Mouse (Mus musculus) liver, embryonic 12.5 days (tissue): ENCODE data around the gene 6030468B19Rik. TPM values are rescaled to one million over a fixed set of nuclear protein-coding genes. Genes with fewer than 3 reads are reported as not detected.
"Not testable (repeated sequence)": the region's sequence is repeated elsewhere in the genome, so short reads cannot be mapped to it uniquely, and the experiment has no call there.

Experiments
- ATAC-seq: fragments of 200-750 bp; cut with Nextera tagmentation; 2 replicates; pipeline ENCODE4 v1.8.0; 2017; ENCODE audit warnings: moderate number of reproducible peaks, mild to moderate bottlenecking, moderate library complexity
- H3K27ac ChIP-seq: fragments of 300-500 bp; sonication (generic); 2 replicates; pipeline ENCODE4 v1.5.1; 2016; ENCODE audit warnings: mild to moderate bottlenecking
- H3K27me3 ChIP-seq: fragments of 300-500 bp; sonication (generic); replicated peaks from 2 replicates; pipeline ENCODE4 v1.6.1; 2016; ENCODE audit warnings: mild to moderate bottlenecking, moderate library complexity
- H3K36me3 ChIP-seq: fragments of 300-500 bp; sonication (generic); 2 replicates; pipeline ENCODE4 v1.6.1; 2016; ENCODE audit warnings: mild to moderate bottlenecking, moderate library complexity
- H3K4me1 ChIP-seq: fragments of 300-500 bp; sonication (generic); 2 replicates; pipeline ENCODE4 v1.6.1; 2016
- H3K4me2 ChIP-seq: fragments of 300-500 bp; sonication (generic); 2 replicates; pipeline ENCODE4 v1.6.1; 2016; ENCODE audit warnings: mild to moderate bottlenecking, moderate library complexity
- H3K4me3 ChIP-seq: fragments of 300-500 bp; sonication (generic); 2 replicates; pipeline ENCODE4 v1.5.1; 2016; ENCODE audit warnings: mild to moderate bottlenecking, moderate library complexity
- H3K9ac ChIP-seq: fragments of 300-500 bp; sonication (generic); 2 replicates; pipeline ENCODE4 v1.6.1; 2016; ENCODE audit warnings: mild to moderate bottlenecking, moderate library complexity
- H3K9me3 ChIP-seq: fragments of 300-500 bp; sonication (generic); replicated peaks from 2 replicates; pipeline ENCODE4 v1.6.1; 2016; ENCODE audit warnings: mild to moderate bottlenecking, moderate library complexity
- WGBS: fragments of 180-500 bp; shearing (Covaris S2); methylation state at CpG from one replicate; pipeline ENCODE4 v1.1.7; 2016; ENCODE audit not compliant: insufficient replicate concordance; 5-methylcytosine and 5-hydroxymethylcytosine counted together
- polyA plus RNA-seq: library from polyadenylated mRNA; unstranded; fragments of >200 nt; fragmentation: Nextera tagmentation; extraction: Ambion mirVana; gene quantifications from 2 replicates; pipeline ENCODE4 v1.2.1, GENCODE M21; 2016

Gene 6030468B19Rik
- polyA plus RNA-seq, 1 experiment from 2014 or later: 97.6 TPM

DNA sequence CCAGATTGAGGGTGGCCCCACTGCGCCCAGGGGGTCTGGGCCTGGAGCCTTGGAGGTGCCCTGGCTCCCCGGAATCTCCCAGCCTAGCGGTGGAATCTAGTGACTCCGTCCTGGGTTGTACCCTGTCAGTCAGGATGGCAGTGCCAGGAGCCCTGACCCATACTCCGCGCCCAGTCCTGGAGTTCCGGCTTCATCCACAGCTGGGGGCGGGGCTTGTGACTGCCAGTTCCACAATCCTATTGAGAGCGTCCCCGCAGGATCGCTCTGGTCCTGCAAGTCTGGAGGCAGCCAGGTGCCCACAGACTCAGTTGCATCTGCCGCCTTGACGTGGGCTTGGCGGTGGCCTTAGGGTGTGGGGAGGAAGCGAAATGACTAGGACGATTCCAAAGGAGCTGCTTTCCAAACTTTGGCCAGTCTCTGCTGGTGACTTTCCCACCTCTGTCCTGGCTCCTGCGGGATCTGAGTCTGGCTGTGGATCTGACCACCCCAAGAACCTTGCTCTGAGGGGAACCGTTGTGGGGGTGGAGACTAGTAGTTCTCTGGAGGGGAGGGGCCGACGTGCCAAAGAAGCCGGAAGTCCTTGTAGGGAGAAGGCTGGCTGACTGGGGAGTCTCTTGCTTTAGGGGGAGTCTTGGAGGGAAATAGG, 13.1 kb downstream of the 6030468B19Rik start:
- Histone ChIP-seq H3K4me1 (peaks cover 85% of the 10 kb centered on the region), H3K36me3 (peaks cover 77% of the 10 kb centered on the region), H3K4me3 (peak overlapping the region; percentile 85), H3K27ac (peak overlapping the region; percentile 90), H3K27me3 (no peaks in the 10 kb centered on the region), H3K9me3 (no peaks in the 10 kb centered on the region), H3K9ac (peak overlapping the region; percentile 94), H3K4me2 (peak overlapping the region; percentile 95)
- peak; percentile 74 for ATAC-seq
- WGBS: 1% methylated on average over 21 of the region's 21 CpGs

DNA sequence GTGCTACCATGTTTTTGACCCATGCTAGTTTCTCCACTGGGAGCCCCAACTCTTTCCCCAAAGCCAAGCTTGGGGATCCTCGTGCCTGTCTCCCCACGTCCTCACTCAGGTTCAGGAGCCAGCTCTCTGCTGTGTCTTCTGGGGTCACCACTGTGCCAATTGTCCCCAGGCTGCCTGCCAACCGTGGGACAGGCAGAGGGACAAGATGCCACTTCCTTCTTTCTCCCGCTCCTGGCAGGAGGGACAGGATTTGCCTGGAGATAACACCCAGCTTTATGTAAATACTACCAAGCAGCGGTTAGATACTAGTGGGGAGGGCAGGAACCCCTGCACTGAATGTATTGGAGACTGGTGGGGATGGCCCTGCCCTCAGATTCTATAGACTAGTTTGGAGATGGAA, 16.4 kb downstream of the 6030468B19Rik start:
- peak overlapping the region; percentile 63 for H3K27ac ChIP-seq
- H3K4me1 ChIP-seq: peaks cover 88% of the 10 kb centered on the region
- WGBS: 57% methylated on average over 5 of the region's 5 CpGs
- peaks cover 78% of the 10 kb centered on the region for H3K36me3 ChIP-seq
- ATAC-seq: no peak
- H3K4me2 ChIP-seq: no peak overlapping the region
- peak overlapping the region; percentile 23; the same call in 1 of the 2 replicates for H3K9ac ChIP-seq
- no peaks in the 10 kb centered on the region for H3K27me3 ChIP-seq
- no peak overlapping the region for H3K4me3 ChIP-seq
- no peaks in the 10 kb centered on the region for H3K9me3 ChIP-seq

DNA sequence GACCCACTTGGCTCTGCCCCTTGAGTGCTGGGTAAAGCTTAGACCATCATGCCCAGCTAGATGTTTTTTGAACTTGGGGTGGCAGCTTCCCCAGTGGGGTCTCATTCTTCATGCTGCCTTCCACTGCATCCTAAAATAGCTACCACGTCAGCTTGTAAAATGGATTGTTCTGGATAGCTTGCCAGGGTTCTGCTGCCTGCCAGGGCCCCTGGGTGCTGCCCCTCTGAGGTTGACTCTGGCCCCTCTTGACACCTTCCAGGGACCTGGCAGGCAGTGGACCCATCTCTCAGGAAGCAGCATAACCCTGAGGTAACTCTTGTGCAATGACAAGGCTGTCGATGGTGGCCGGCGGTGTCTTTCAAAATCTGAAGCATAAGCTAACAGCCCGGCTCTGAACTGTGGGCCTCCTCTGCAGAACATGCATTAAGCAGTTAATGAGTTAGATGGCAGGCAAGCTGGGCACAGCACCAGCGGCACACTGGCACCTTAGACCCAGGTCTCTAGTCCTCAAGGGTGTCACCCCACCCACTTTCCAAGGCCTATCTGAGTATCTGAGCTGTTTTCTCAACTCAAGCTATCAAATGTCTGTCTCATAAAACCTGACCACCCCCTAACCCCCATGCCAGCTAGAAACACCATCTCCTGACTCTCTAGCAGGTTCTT, 17.4 kb downstream of the 6030468B19Rik start:
- Histone ChIP-seq H3K27me3 (no peaks in the 10 kb centered on the region), H3K9ac (no peak overlapping the region), H3K4me1 (peaks cover 91% of the 10 kb centered on the region), H3K4me2 (no peak overlapping the region), H3K9me3 (no peaks in the 10 kb centered on the region), H3K4me3 (no peak overlapping the region), H3K36me3 (peaks cover 87% of the 10 kb centered on the region), H3K27ac (peak overlapping the region; percentile 63)
- WGBS: 76% methylated on average over 6 of the region's 6 CpGs
- ATAC-seq: no peak

DNA sequence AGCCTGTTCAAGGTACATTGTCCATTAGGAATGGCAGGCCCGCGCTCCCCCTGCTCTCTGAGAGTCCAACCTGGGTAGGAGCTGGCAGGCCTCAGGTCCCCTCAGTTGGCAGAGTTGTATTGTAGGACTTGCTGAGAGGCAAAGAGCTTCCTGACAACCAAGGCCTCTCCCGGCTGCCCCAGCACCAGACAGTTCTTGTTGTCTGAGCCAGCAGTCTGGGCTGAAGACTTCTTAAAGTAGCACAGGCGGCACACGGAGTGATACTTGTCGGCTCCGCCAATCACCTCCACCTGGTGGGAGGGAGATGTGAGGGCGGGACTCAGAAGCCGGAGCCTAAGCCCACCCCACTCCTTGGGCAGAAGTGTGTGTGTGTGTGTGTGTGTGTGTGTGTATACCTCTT, 18.4 kb downstream of the 6030468B19Rik start:
- H3K4me3 ChIP-seq, H3K9ac ChIP-seq, ATAC-seq, H3K4me2 ChIP-seq, H3K9me3 ChIP-seq, H3K27me3 ChIP-seq: not testable (repeated sequence)
- Histone ChIP-seq H3K4me1 (peaks cover 81% of the 10 kb centered on the region), H3K36me3 (peaks cover 97% of the 10 kb centered on the region), H3K27ac (peak overlapping the region; percentile 49)
- WGBS: 85% methylated on average over 9 of the region's 9 CpGs

DNA sequence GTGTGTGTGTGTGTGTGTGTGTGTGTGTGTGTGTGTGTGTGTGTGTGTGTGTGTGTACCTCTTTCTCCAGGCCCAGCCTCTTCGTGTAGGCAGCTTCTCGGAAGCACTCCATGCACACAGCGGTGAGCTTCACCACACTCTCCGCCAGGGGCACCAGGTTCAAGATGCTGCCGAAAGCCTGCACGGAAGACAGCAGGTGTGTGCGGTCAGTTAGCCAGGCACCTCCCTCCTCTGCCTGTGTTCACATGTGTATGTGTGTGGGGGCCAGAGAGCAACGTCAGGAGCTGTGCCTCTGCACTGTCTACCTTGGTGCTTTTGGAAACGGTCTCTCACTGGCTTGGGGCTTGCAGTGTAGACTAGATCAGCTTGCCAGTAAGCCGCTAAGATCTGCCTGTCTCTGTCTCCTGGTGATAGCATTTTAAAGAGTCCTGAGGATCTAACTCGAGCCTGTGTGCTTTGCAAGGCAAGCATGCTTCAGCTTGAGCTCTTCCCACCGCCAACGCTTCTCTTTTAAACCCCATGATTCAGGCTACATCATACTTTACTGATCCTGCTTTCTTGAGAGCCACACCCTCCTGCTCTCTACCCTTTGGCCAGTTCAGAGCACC, 19.0 kb downstream of the 6030468B19Rik start:
- Histone ChIP-seq H3K27ac (peak overlapping the region; percentile 63), H3K27me3 (no peaks in the 10 kb centered on the region), H3K9ac (no peak overlapping the region), H3K4me2 (no peak overlapping the region), H3K36me3 (peaks cover 100% of the 10 kb centered on the region), H3K4me1 (peaks cover 76% of the 10 kb centered on the region), H3K9me3 (no peaks in the 10 kb centered on the region), H3K4me3 (no peak overlapping the region)
- 80% methylated on average over 13 of the region's 13 CpGs for WGBS
- no peak for ATAC-seq

DNA sequence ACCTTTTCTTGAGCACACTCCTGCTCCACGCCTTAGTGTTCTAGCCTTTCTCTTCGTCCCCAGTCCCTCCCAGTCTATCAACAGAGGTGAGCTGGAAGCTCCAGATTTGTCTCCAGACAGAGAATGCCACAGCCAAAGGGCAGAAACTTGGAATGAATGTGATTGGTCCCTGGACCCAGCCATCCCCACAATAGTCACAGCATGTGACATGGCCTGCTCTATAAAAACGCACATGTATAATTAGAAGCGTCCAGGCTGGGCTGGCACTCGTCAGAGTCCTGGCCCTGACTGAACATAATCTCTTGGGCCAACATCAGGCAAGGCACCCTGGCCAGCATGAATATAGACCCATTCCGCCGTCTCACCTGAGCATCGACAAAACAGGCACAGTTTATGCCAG, 21.6 kb downstream of the 6030468B19Rik start:
- peaks cover 100% of the 10 kb centered on the region for H3K36me3 ChIP-seq
- 82% methylated on average over 8 of the region's 8 CpGs for WGBS
- no peak for ATAC-seq
- H3K4me2 ChIP-seq: no peak overlapping the region
- H3K27ac ChIP-seq: peak overlapping the region; percentile 15; the same call in 1 of the 2 replicates
- no peaks in the 10 kb centered on the region for H3K9me3 ChIP-seq
- H3K27me3 ChIP-seq: no peaks in the 10 kb centered on the region
- H3K9ac ChIP-seq: no peak overlapping the region
- H3K4me1 ChIP-seq: peaks cover 76% of the 10 kb centered on the region
- H3K4me3 ChIP-seq: no peak overlapping the region

DNA sequence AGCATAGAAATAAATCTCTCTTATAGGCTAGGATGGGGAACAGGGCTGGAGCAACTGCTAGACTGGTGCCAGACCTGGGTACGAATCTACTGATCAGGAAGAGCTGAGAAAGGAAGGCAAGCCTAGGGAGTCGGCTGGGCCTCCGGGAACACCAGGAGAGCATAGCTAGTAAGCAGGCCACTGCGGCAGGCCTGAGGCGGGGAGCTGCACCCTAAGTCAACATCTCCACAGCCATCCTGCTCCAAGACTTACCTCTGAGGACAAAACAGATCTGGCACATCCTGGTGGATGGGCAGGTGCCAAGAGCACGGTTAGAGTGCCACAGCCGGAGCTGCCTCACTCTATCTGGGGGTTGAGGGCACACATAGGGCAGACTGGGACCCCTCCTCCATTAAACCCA, 22.7 kb downstream of the 6030468B19Rik start:
- Histone ChIP-seq H3K4me1 (peaks cover 73% of the 10 kb centered on the region), H3K4me2 (no peak overlapping the region), H3K27ac (no peak overlapping the region), H3K9ac (no peak overlapping the region), H3K4me3 (no peak overlapping the region), H3K27me3 (no peaks in the 10 kb centered on the region), H3K9me3 (no peaks in the 10 kb centered on the region), H3K36me3 (peaks cover 92% of the 10 kb centered on the region)
- no peak for ATAC-seq
- WGBS: 86% methylated on average over 7 of the region's 7 CpGs

DNA sequence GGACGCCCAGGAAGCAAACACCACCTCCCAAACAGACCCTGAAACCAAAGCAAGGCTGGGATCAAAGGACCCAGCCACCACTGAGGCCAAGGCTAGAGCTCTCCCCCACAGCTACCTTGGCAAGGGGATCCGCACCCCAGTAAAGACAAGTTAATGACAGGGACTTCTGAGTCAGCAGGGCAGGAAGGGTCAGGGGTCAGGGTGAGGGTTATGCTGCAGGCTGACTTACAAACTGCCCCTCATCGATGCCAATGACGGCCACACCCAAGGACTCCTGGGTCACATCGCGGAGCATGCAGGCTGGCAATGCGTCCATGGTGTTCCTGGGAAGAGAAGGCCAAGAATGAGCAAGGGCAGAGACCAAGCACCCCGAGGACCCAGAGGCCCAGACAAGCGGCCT, 24.4 kb downstream of the 6030468B19Rik start:
- Histone ChIP-seq H3K36me3 (peaks cover 75% of the 10 kb centered on the region), H3K27me3 (no peaks in the 10 kb centered on the region), H3K4me2 (no peak overlapping the region), H3K27ac (peak overlapping the region; percentile 54), H3K4me3 (no peak overlapping the region), H3K9me3 (no peaks in the 10 kb centered on the region), H3K9ac (no peak overlapping the region), H3K4me1 (peaks cover 75% of the 10 kb centered on the region)
- ATAC-seq: no peak
- WGBS: 85% methylated on average over 9 of the region's 9 CpGs

DNA sequence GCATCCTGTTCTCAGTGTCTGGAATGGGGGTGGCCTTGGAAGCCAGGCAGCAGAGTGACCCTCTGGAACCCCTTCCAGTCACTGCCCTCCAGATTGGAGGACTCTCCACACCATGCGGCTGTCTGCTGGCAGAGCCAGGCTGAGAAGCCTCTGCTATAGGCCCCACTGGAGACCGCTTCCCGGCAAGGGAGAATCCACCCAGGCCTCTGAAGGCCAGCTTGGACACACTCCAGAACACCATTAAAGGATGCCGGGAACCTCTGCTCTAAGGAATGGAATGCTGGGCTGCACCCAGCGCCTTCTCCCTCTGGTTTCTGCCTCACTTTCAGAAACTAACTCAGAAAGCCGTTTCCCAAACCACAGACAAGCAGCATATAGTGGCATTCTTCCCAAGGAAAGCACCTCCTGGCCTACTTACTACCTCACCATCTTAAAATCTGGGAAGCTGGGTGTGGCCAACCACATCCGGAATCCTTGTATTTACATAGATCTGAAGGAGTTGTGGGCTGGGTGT, 25.3 kb downstream of the 6030468B19Rik start:
- no peaks in the 10 kb centered on the region for H3K9me3 ChIP-seq
- WGBS: 87% methylated on average over 7 of the region's 7 CpGs
- H3K27me3 ChIP-seq: no peaks in the 10 kb centered on the region
- ATAC-seq: no peak
- no peak overlapping the region for H3K9ac ChIP-seq
- no peak overlapping the region for H3K4me3 ChIP-seq
- H3K4me1 ChIP-seq: peaks cover 75% of the 10 kb centered on the region
- H3K36me3 ChIP-seq: peaks cover 66% of the 10 kb centered on the region
- H3K27ac ChIP-seq: peak overlapping the region; percentile 54; the same call in 1 of the 2 replicates
- H3K4me2 ChIP-seq: no peak overlapping the region; the same call in none of the 2 replicates

DNA sequence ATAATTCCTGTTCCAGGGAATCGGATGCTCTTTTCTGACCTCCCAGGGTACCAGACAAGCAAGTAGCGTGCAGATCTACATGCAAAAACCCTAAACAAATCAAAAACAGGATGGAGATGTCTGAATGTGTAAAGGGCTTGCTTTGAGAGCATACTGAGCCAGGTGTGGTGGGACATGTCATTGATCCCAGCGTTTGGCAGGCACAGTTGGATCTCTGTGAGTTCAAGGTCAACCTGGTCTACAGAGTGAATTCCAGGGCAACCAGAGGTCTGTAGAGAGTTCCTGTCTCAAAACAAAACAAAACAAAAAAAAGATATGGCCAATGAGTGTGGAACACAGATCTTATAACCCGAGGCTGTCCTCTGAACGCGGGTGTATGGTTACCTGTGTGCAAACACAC, 26.0 kb downstream of the 6030468B19Rik start:
- H3K4me1 ChIP-seq: peaks cover 75% of the 10 kb centered on the region
- 91% methylated on average over 6 of the region's 6 CpGs for WGBS
- H3K36me3 ChIP-seq: peaks cover 60% of the 10 kb centered on the region
- ATAC-seq: no peak
- no peaks in the 10 kb centered on the region for H3K9me3 ChIP-seq
- 0 out of 2 replicates have a peak overlapping the region, but pooled peaks have one; percentile 94 for H3K9ac ChIP-seq
- H3K4me2 ChIP-seq: peak overlapping the region; percentile 82
- peak overlapping the region; percentile 83; the same call in 1 of the 2 replicates for H3K4me3 ChIP-seq
- H3K27ac ChIP-seq: peak overlapping the region; percentile 54; the same call in 1 of the 2 replicates
- H3K27me3 ChIP-seq: no peaks in the 10 kb centered on the region

DNA sequence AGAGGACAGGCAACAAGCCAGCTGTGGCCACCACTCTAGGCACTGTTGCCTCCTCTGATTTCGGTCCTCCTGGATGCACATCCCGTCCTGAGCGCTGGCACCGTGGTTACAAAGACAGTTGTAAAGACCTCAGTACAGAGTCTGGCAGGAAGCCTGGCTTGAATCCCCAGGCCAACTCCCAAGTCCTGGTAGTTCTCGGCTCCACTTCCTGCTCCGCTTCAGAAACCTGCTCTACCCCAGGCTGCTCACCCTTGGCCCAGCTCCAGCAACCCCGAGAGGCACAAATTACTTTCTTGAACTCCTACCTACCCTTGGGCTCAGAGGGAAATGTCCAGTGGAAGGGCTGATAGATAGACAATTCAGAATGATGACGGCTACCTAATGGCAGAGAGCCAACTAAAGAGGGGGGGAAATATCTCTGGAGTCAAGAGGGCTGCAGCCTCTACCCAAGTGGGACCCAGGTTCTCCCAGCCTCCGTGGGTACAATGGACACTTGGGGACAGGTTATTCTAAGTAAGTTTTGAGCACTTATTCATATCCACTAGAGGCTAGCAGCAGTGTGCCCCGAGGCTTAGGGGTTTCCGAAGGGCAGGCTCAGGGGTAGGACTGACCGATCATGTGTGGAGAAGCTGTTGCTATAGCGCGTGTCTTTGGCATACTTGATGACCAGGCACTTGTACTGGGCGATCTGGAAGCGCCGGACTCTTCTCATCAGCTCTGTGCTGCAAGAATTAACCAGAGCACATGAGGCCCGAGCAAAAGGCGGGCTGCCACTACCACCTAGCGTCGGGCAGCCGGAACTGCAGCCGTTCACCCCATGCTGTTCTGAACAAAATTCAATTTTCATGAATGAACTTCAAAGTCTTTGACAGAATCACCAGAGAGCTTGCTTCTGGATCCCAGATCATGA, 26.9 kb downstream of the 6030468B19Rik start:
- Histone ChIP-seq H3K36me3 (peaks cover 51% of the 10 kb centered on the region), H3K4me2 (peak overlapping the region; percentile 82), H3K4me1 (peaks cover 78% of the 10 kb centered on the region), H3K9me3 (no peaks in the 10 kb centered on the region), H3K9ac (peak overlapping the region; percentile 94), H3K4me3 (peak overlapping the region; percentile 83), H3K27me3 (no peaks in the 10 kb centered on the region), H3K27ac (peak overlapping the region; percentile 95)
- 20% methylated on average over 23 of the region's 23 CpGs for WGBS
- peak; percentile 61 for ATAC-seq
